ENCODE assay signal across 9 mouse cellular contexts in the genomic region with DNA sequence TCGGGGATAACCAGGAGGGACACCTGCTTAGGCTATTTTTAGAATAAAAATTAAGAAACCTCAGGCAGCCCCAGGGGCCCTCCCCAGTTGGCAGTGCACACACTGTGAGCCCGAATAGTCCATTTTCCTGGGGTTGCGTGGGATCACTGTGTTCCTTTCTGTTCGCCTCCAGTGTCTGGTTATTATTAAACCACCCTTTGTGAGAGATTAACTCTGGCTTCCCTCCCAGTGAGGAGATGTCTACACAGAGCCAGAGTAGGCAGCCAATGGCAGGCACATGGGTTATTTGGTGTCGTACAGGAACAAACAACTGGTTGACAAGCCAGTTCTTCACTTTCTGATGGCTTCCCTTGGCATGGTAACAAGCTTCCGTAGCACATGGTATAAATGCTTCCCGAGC.
A peak's percentile ranks its signal among the peaks of the same experiment; 100 is the strongest.
DNase-seq lines count a peak whose midpoint lies in the region; ATAC-seq and TF ChIP-seq lines count a peak whose summit lies in the region.
"Had no signal": no experiment of that assay in that cellular context is flagged by ENCODE, and none has a peak within 500 bp of the region (broad histone marks: within the 10 kb centered on the region; RNA-seq: fewer than 3 reads in every experiment).

No protein-coding gene starts in this region.

- TF ChIP-seq EP300 in liver, embryonic 14.5 days (IDR thresholded peaks at IDR 0.05; ENCODE audit: low read depth) = no peak

- peaks cover 13% of the 10 kb centered on the region for H3K4me1 ChIP-seq in forebrain, embryonic 14.5 days (ENCODE audit: control insufficient read depth, insufficient read depth, low read length)
- H3K4me1 ChIP-seq in forebrain, embryonic 12.5 days = 0 out of 2 replicates have a peak, but pooled peaks cover 10% of the 10 kb centered on the region
- H3K4me1 ChIP-seq in liver, embryonic 14.5 days (replicated peaks; ENCODE audit: control insufficient read depth in 2 of 2, insufficient read depth in 2 of 2, low read length in 1 of 2) = peaks cover 0 to 8% of the 10 kb centered on the region in 2 experiments; a peak in 1 of 4 replicates

- 35% methylated on average over 7 of the region's 7 CpGs for WGBS in forebrain, embryonic 14.5 days
- WGBS in forebrain, embryonic 12.5 days = 73% methylated on average over 7 of the region's 7 CpGs
- 56% methylated on average over 7 of the region's 7 CpGs for WGBS in liver, embryonic 14.5 days (ENCODE audit: insufficient replicate concordance)

- H3K4me2 ChIP-seq in forebrain, embryonic 14.5 days (ENCODE audit: low read length) = no peak overlapping the region
- no peak overlapping the region for H3K4me2 ChIP-seq in forebrain, embryonic 12.5 days
- H3K4me2 ChIP-seq in liver, embryonic 14.5 days (ENCODE audit: low read depth) = no peak overlapping the region
- H3K4me2 ChIP-seq: limb, embryonic 12.5 days had no signal

- H3K9me3 ChIP-seq in forebrain, embryonic 14.5 days (replicated peaks; ENCODE audit: control insufficient read depth, low read length) = no peaks in the 10 kb centered on the region; the same call in 1 of the 2 replicates
- no peaks in the 10 kb centered on the region for H3K9me3 ChIP-seq in forebrain, embryonic 12.5 days
- no peaks in the 10 kb centered on the region for H3K9me3 ChIP-seq in liver, embryonic 14.5 days (ENCODE audit: control insufficient read depth, low read length)

- no peak overlapping the region for H3K9ac ChIP-seq in forebrain, embryonic 14.5 days (ENCODE audit: low read length)
- H3K9ac ChIP-seq in forebrain, embryonic 12.5 days = no peak overlapping the region
- no peak overlapping the region for H3K9ac ChIP-seq in liver, embryonic 14.5 days (replicated peaks)
- H3K9ac ChIP-seq: limb, embryonic 12.5 days had no signal

- H3K36me3 ChIP-seq in forebrain, embryonic 14.5 days (ENCODE audit: control insufficient read depth, insufficient read depth, low read length) = no peaks in the 10 kb centered on the region
- no peaks in the 10 kb centered on the region for H3K36me3 ChIP-seq in forebrain, embryonic 12.5 days (replicated peaks)
- no peaks in the 10 kb centered on the region for H3K36me3 ChIP-seq in liver, embryonic 14.5 days (replicated peaks; ENCODE audit: control insufficient read depth, insufficient read depth, low read depth)
- H3K36me3 ChIP-seq: limb, embryonic 12.5 days had no signal

- H3K27me3 ChIP-seq in forebrain, embryonic 14.5 days (replicated peaks; ENCODE audit: control insufficient read depth, insufficient read depth, low read length) = no peaks in the 10 kb centered on the region
- H3K27me3 ChIP-seq in forebrain, embryonic 12.5 days = peaks cover 11% of the 10 kb centered on the region
- no peaks in the 10 kb centered on the region for H3K27me3 ChIP-seq in liver, embryonic 14.5 days (ENCODE audit: control insufficient read depth, insufficient read depth, low read length)

- H3K27ac ChIP-seq in forebrain, embryonic 14.5 days (ENCODE audit: low read depth, low read length) = no peak overlapping the region
- H3K27ac ChIP-seq in forebrain, embryonic 12.5 days = no peak overlapping the region
- no peak overlapping the region for H3K27ac ChIP-seq in liver, embryonic 14.5 days
- H3K27ac ChIP-seq: limb, embryonic 12.5 days had no signal

- no peak for TF ChIP-seq CTCF in liver, embryonic 14.5 days (IDR thresholded peaks at IDR 0.05; ENCODE audit: low read depth)

- ATAC-seq in forebrain, embryonic 14.5 days = peak; percentile 76
- no peak for ATAC-seq in forebrain, embryonic 12.5 days (ENCODE audit: low FRiP score)
- ATAC-seq in liver, embryonic 14.5 days (ENCODE audit: insufficient read depth) = peak; percentile 60; the same call in 1 of the 2 replicates

- H3K4me3 ChIP-seq in forebrain, embryonic 14.5 days (ENCODE audit: low read depth, low read length) = no peak overlapping the region
- no peak overlapping the region for H3K4me3 ChIP-seq in forebrain, embryonic 12.5 days (replicated peaks)
- H3K4me3 ChIP-seq in liver, embryonic 14.5 days (ENCODE audit: insufficient read depth in 1 of 2, low read depth in 2 of 2, low read length in 2 of 2) = no peak overlapping the region
- H3K4me3 ChIP-seq: limb, embryonic 12.5 days had no signal

- DNase-seq in forebrain, embryonic 14.5 days (ENCODE audit: low spot score) = peak; percentile 77
- DNase-seq in right cerebral cortex, postnatal 10 days (ENCODE audit: low spot score in 2 of 2) = peak; percentile 59 to 79
- DNase-seq in right cerebral cortex, postnatal 14 days = no peak
- peak; percentile 84 to 86 for DNase-seq in kidney, adult 8-10 months
- peak in 2 of 3 experiments; percentile 3 to 9 for DNase-seq in liver, embryonic 14.5 days (ENCODE audit: low read depth in 3 of 3, low spot score in 3 of 3)
- no peak for DNase-seq in thymus, postnatal 0 days (ENCODE audit: low spot score)
- no peak for DNase-seq in ovary, adult 18-20 months (ENCODE audit: low spot score)

Comparison
In these comparisons a context has a peak if more than half of its experiments do, and no peak if none do; other contexts are left out.
1. DNase-seq: peak in forebrain, embryonic 14.5 days (single experiment), right cerebral cortex, postnatal 10 days (2 of 2), kidney, adult 8-10 months (2 of 2) and liver, embryonic 14.5 days (2 of 3); none in right cerebral cortex, postnatal 14 days (single experiment), thymus, postnatal 0 days (single experiment) and ovary, adult 18-20 months (single experiment).